Mouse (Mus musculus) hindbrain, embryonic 15.5 days (tissue): Measurements from ENCODE around the gene Ell2. TPM values are rescaled to one million over a fixed set of nuclear protein-coding genes. Genes with fewer than 3 reads are reported as not detected.

ENCODE experiments used
- ATAC-seq: fragments of 200-750 bp; cut with Nextera tagmentation; 2 replicates; pipeline ENCODE4 v1.8.0; 2017; ENCODE audit warnings: low read depth, moderate number of reproducible peaks, moderate TSS enrichment; ENCODE audit not compliant: low FRiP score
- H3K27ac ChIP-seq: fragments of 300-500 bp; sonication (generic); replicated peaks from 2 replicates; pipeline ENCODE4 v1.5.1; 2015; ENCODE audit warnings: mild to moderate bottlenecking, inconsistent platforms
- H3K27me3 ChIP-seq: fragments of 300-500 bp; sonication (generic); 2 replicates; pipeline ENCODE4 v1.6.1; 2015; ENCODE audit warnings: control low read depth, inconsistent platforms
- H3K36me3 ChIP-seq: fragments of 300-500 bp; sonication (generic); 2 replicates; pipeline ENCODE4 v1.6.1; 2015; ENCODE audit warnings: control low read depth, inconsistent platforms
- H3K4me1 ChIP-seq: fragments of 300-500 bp; sonication (generic); replicated peaks from 2 replicates; pipeline ENCODE4 v1.6.1; 2015; ENCODE audit warnings: control low read depth, inconsistent platforms
- H3K4me2 ChIP-seq: fragments of 300-500 bp; sonication (generic); 2 replicates; pipeline ENCODE4 v1.6.1; 2015; ENCODE audit warnings: moderate library complexity, mild to moderate bottlenecking, inconsistent platforms
- H3K4me3 ChIP-seq: fragments of 300-500 bp; sonication (generic); 2 replicates; pipeline ENCODE4 v1.5.1; 2015; ENCODE audit warnings: mild to moderate bottlenecking, inconsistent platforms
- H3K9ac ChIP-seq: fragments of 300-500 bp; sonication (generic); 2 replicates; pipeline ENCODE4 v1.6.1; 2015; ENCODE audit warnings: inconsistent platforms
- H3K9me3 ChIP-seq: fragments of 300-500 bp; sonication (generic); 2 replicates; pipeline ENCODE4 v1.6.1; 2016; ENCODE audit warnings: control low read depth, inconsistent platforms
- WGBS: fragments of 180-500 bp; shearing (Covaris S2); methylation state at CpG from one replicate; pipeline ENCODE4 v1.1.7; 2015; 5-methylcytosine and 5-hydroxymethylcytosine counted together
- polyA plus RNA-seq: library from polyadenylated mRNA; unstranded; fragments of >200 nt; fragmentation: Nextera tagmentation; extraction: Ambion mirVana; gene quantifications from 2 replicates; pipeline ENCODE4 v1.2.1, GENCODE M21; 2015

Gene Ell2
- polyA plus RNA-seq, 1 experiment from 2014 or later: 2.8 TPM

GRCm38 (mm10) chr13:75735606-75736005, 29.0 kb downstream of the Ell2 start:
- no peak overlapping the region for H3K9ac ChIP-seq
- H3K36me3 ChIP-seq: no peaks in the 10 kb centered on the region
- H3K4me3 ChIP-seq: no peak overlapping the region
- H3K27ac ChIP-seq: no peak overlapping the region
- no peaks in the 10 kb centered on the region for H3K4me1 ChIP-seq
- H3K27me3 ChIP-seq: no peaks in the 10 kb centered on the region
- H3K9me3 ChIP-seq: no peaks in the 10 kb centered on the region
- WGBS: 98% methylated on average over 1 of the region's 1 CpGs
- ATAC-seq: no peak
- no peak overlapping the region for H3K4me2 ChIP-seq

- Histone ChIP-seq H3K27me3 (no peaks in the 10 kb centered on the region), H3K9ac (no peak overlapping the region), H3K27ac (no peak overlapping the region), H3K9me3 (no peaks in the 10 kb centered on the region), H3K4me1 (no peaks in the 10 kb centered on the region), H3K36me3 (no peaks in the 10 kb centered on the region), H3K4me3 (no peak overlapping the region), H3K4me2 (no peak overlapping the region)
- no peak for ATAC-seq
- WGBS: 86% methylated on average over 7 of the region's 7 CpGs
These were observed 31.4 kb downstream of the Ell2 start for GRCm38 (mm10) chr13:75737991-75738390.

GRCm38 (mm10) chr13:75738536-75738935, 32.0 kb downstream of the Ell2 start:
- ATAC-seq: no peak
- Histone ChIP-seq H3K36me3 (no peaks in the 10 kb centered on the region), H3K27ac (no peak overlapping the region), H3K4me3 (no peak overlapping the region), H3K4me1 (no peaks in the 10 kb centered on the region), H3K9me3 (no peaks in the 10 kb centered on the region), H3K9ac (no peak overlapping the region), H3K4me2 (no peak overlapping the region), H3K27me3 (no peaks in the 10 kb centered on the region)
- 70% methylated on average over 6 of the region's 6 CpGs for WGBS

GRCm38 (mm10) chr13:75738957-75739356, 32.4 kb downstream of the Ell2 start:
- H3K4me2 ChIP-seq: no peak overlapping the region
- no peak overlapping the region for H3K27ac ChIP-seq
- H3K4me3 ChIP-seq: no peak overlapping the region
- no peaks in the 10 kb centered on the region for H3K27me3 ChIP-seq
- ATAC-seq: no peak
- no peaks in the 10 kb centered on the region for H3K36me3 ChIP-seq
- H3K4me1 ChIP-seq: no peaks in the 10 kb centered on the region
- no peaks in the 10 kb centered on the region for H3K9me3 ChIP-seq
- 90% methylated on average over 3 of the region's 3 CpGs for WGBS
- no peak overlapping the region for H3K9ac ChIP-seq

- Histone ChIP-seq H3K9ac (no peak overlapping the region), H3K36me3 (no peaks in the 10 kb centered on the region), H3K27ac (no peak overlapping the region), H3K4me1 (no peaks in the 10 kb centered on the region), H3K4me2 (no peak overlapping the region), H3K27me3 (no peaks in the 10 kb centered on the region), H3K4me3 (no peak overlapping the region), H3K9me3 (no peaks in the 10 kb centered on the region)
- WGBS: 80% methylated on average over 3 of the region's 3 CpGs
- no peak for ATAC-seq
These were observed 33.5 kb downstream of the Ell2 start for GRCm38 (mm10) chr13:75740018-75740417.

GRCm38 (mm10) chr13:75741119-75741518, 34.6 kb downstream of the Ell2 start:
- H3K4me2 ChIP-seq: no peak overlapping the region
- no peaks in the 10 kb centered on the region for H3K4me1 ChIP-seq
- H3K9ac ChIP-seq: no peak overlapping the region
- WGBS: 88% methylated on average over 3 of the region's 3 CpGs
- no peak overlapping the region for H3K27ac ChIP-seq
- no peaks in the 10 kb centered on the region for H3K27me3 ChIP-seq
- no peak overlapping the region for H3K4me3 ChIP-seq
- H3K9me3 ChIP-seq: no peaks in the 10 kb centered on the region
- no peak for ATAC-seq
- H3K36me3 ChIP-seq: no peaks in the 10 kb centered on the region

- Histone ChIP-seq H3K4me1 (no peaks in the 10 kb centered on the region), H3K27ac (no peak overlapping the region), H3K4me2 (no peak overlapping the region), H3K27me3 (no peaks in the 10 kb centered on the region), H3K9me3 (no peaks in the 10 kb centered on the region), H3K36me3 (no peaks in the 10 kb centered on the region), H3K9ac (no peak overlapping the region), H3K4me3 (no peak overlapping the region)
- ATAC-seq: no peak
- 86% methylated on average over 12 of the region's 12 CpGs for WGBS
These were observed 35.5 kb downstream of the Ell2 start for GRCm38 (mm10) chr13:75741736-75742729.

- Histone ChIP-seq H3K27ac (no peak overlapping the region), H3K9me3 (no peaks in the 10 kb centered on the region), H3K4me1 (no peaks in the 10 kb centered on the region), H3K4me2 (no peak overlapping the region), H3K36me3 (no peaks in the 10 kb centered on the region), H3K4me3 (no peak overlapping the region), H3K27me3 (no peaks in the 10 kb centered on the region), H3K9ac (no peak overlapping the region)
- no peak for ATAC-seq
- 91% methylated on average over 3 of the region's 3 CpGs for WGBS
These were observed 36.4 kb downstream of the Ell2 start for GRCm38 (mm10) chr13:75742970-75743369.

GRCm38 (mm10) chr13:75744065-75744464, 37.5 kb downstream of the Ell2 start:
- WGBS: 93% methylated on average over 4 of the region's 4 CpGs
- no peaks in the 10 kb centered on the region for H3K4me1 ChIP-seq
- H3K9ac ChIP-seq: no peak overlapping the region
- H3K4me2 ChIP-seq: no peak overlapping the region
- ATAC-seq: no peak
- H3K27ac ChIP-seq: no peak overlapping the region
- H3K4me3 ChIP-seq: no peak overlapping the region
- H3K9me3 ChIP-seq: no peaks in the 10 kb centered on the region
- H3K27me3 ChIP-seq: no peaks in the 10 kb centered on the region
- H3K36me3 ChIP-seq: no peaks in the 10 kb centered on the region

- Histone ChIP-seq H3K4me2 (no peak overlapping the region), H3K9ac (no peak overlapping the region), H3K27me3 (no peaks in the 10 kb centered on the region), H3K4me3 (no peak overlapping the region), H3K4me1 (no peaks in the 10 kb centered on the region), H3K9me3 (no peaks in the 10 kb centered on the region), H3K36me3 (no peaks in the 10 kb centered on the region), H3K27ac (no peak overlapping the region)
- ATAC-seq: no peak
These were observed 38.8 kb downstream of the Ell2 start for GRCm38 (mm10) chr13:75745328-75745727.

- H3K27me3 ChIP-seq: no peaks in the 10 kb centered on the region
- H3K36me3 ChIP-seq: no peaks in the 10 kb centered on the region
- no peak overlapping the region for H3K27ac ChIP-seq
- 93% methylated on average over 3 of the region's 3 CpGs for WGBS
- no peak overlapping the region for H3K4me3 ChIP-seq
- H3K9me3 ChIP-seq: no peaks in the 10 kb centered on the region
- no peak for ATAC-seq
- H3K9ac ChIP-seq: no peak overlapping the region
- 0 out of 2 replicates have a peak, but pooled peaks cover under 1% of the 10 kb centered on the region for H3K4me1 ChIP-seq
- no peak overlapping the region for H3K4me2 ChIP-seq
These were observed 40.7 kb downstream of the Ell2 start for GRCm38 (mm10) chr13:75747265-75747664.

- H3K4me1 ChIP-seq: 0 out of 2 replicates have a peak, but pooled peaks cover 5% of the 10 kb centered on the region
- no peak overlapping the region for H3K4me3 ChIP-seq
- H3K9ac ChIP-seq: no peak overlapping the region
- no peak overlapping the region for H3K4me2 ChIP-seq
- ATAC-seq: no peak
- H3K9me3 ChIP-seq: no peaks in the 10 kb centered on the region
- H3K27ac ChIP-seq: no peak overlapping the region
- H3K36me3 ChIP-seq: no peaks in the 10 kb centered on the region
- no peaks in the 10 kb centered on the region for H3K27me3 ChIP-seq
- 92% methylated on average over 7 of the region's 7 CpGs for WGBS
These were observed 42.1 kb downstream of the Ell2 start for GRCm38 (mm10) chr13:75748685-75749084.
